Mouse (Mus musculus): ENCODE results near the gene Srcin1. TPM values are rescaled to one million over a fixed set of nuclear protein-coding genes. Genes with fewer than 3 reads are reported as not detected.

The Srcin1 gene
- polyA plus RNA-seq, 1 experiment from 2014 or later: 2.0 TPM

Other genes starting within 250 kb of the Srcin1 start
- gene Gpr179, start 224.1 kb downstream of the Srcin1 start, polyA plus RNA-seq (2015; fragmentation: Nextera tagmentation; extraction: Ambion mirVana): 0.05 and 0.18 TPM in 2 replicates
- gene Socs7, start 213.6 kb downstream of the Srcin1 start, polyA plus RNA-seq (2015; fragmentation: Nextera tagmentation; extraction: Ambion mirVana): 4.8 TPM in 2 replicates
- 9.6 and 10.4 TPM in 2 replicates for gene Arhgap23, start 160.7 kb downstream of the Srcin1 start, polyA plus RNA-seq (2015; fragmentation: Nextera tagmentation; extraction: Ambion mirVana)
- 1.4 and 1.7 TPM in 2 replicates for gene 4933428G20Rik, start 75.8 kb downstream of the Srcin1 start, polyA plus RNA-seq (2015; fragmentation: Nextera tagmentation; extraction: Ambion mirVana)
- 3.7 and 4.3 TPM in 2 replicates for gene Epop, start 53.5 kb upstream of the Srcin1 start, polyA plus RNA-seq (2015; fragmentation: Nextera tagmentation; extraction: Ambion mirVana)
- gene Mllt6, start 87.2 kb upstream of the Srcin1 start, polyA plus RNA-seq (2015; fragmentation: Nextera tagmentation; extraction: Ambion mirVana): 2.6 and 3.2 TPM in 2 replicates
- 30.7 and 32.7 TPM in 2 replicates for gene Cisd3, start 109.6 kb upstream of the Srcin1 start, polyA plus RNA-seq (2015; fragmentation: Nextera tagmentation; extraction: Ambion mirVana)
- gene Pcgf2, start 124.3 kb upstream of the Srcin1 start, polyA plus RNA-seq (2015; fragmentation: Nextera tagmentation; extraction: Ambion mirVana): 12.0 and 12.6 TPM in 2 replicates
- 440 and 475 TPM in 2 replicates for gene Psmb3, start 127.2 kb upstream of the Srcin1 start, polyA plus RNA-seq (2015; fragmentation: Nextera tagmentation; extraction: Ambion mirVana)
- 1.7 and 2.0 TPM in 2 replicates for gene Pip4k2b, start 168.5 kb upstream of the Srcin1 start, polyA plus RNA-seq (2015; fragmentation: Nextera tagmentation; extraction: Ambion mirVana)
- gene Cwc25, start 190.4 kb upstream of the Srcin1 start, polyA plus RNA-seq (2015; fragmentation: Nextera tagmentation; extraction: Ambion mirVana): 18.0 and 20.7 TPM in 2 replicates
- 0.95 TPM in 1 of 2 replicates, not detected in the other for gene 1700001P01Rik, start 199.7 kb upstream of the Srcin1 start, polyA plus RNA-seq (2015; fragmentation: Nextera tagmentation; extraction: Ambion mirVana)
- 567 and 575 TPM in 2 replicates for gene Rpl23, start 206.3 kb upstream of the Srcin1 start, polyA plus RNA-seq (2015; fragmentation: Nextera tagmentation; extraction: Ambion mirVana)
- gene Lasp1, start 222.8 kb upstream of the Srcin1 start, polyA plus RNA-seq (2015; fragmentation: Nextera tagmentation; extraction: Ambion mirVana): 117 and 121 TPM in 2 replicates

Data from embryonic facial prominence, embryonic 15.5 days (tissue).